Mouse (Mus musculus) layer of hippocampus, postnatal 10 days (tissue): Measurements from ENCODE around the gene Snx33. TPM values are rescaled to one million over a fixed set of nuclear protein-coding genes. Genes with fewer than 3 reads are reported as not detected.
"Not testable (repeated sequence)": the region's sequence is repeated elsewhere in the genome, so short reads cannot be mapped to it uniquely, and the experiment has no call there.

Source experiments
- DNase-seq, 2 experiments: peaks; one replicate each; pipeline ENCODE4 v3.0.0; 2021; ENCODE audit warnings: low spot score in 2 of 2
- long read RNA-seq: library from polyadenylated mRNA; stranded (forward); transcript quantifications from one replicate; pipeline ENCODE4 v2.0.0, GENCODE M21; 2023
- total RNA-seq, 2 experiments: library from RNA; stranded (reverse); gene quantifications; 2 replicates each; pipeline ENCODE4 v1.2.3; 2021

Snx33 gene
- total RNA-seq = 1 to 10 TPM; 4.8 to 5.3 TPM
- long read RNA-seq, full-length matches to known transcripts = 1 of 2 reads
- long read RNA-seq, partial matches to known transcripts = 1 of 2 reads
- long read RNA-seq, other reads (novel, unspliced or antisense) = 0 of 2 reads

GRCm38 (mm10) chr9:56928041-56928811 is at the start of gene Snx33:
Snx33 (minus strand) TSS chr9:56928371.
- DNase-seq = peak; percentile 89 to 91

- no peak for DNase-seq
These were observed 47.0 kb upstream of the Snx33 start for GRCm38 (mm10) chr9:56975199-56975598.

DNA sequence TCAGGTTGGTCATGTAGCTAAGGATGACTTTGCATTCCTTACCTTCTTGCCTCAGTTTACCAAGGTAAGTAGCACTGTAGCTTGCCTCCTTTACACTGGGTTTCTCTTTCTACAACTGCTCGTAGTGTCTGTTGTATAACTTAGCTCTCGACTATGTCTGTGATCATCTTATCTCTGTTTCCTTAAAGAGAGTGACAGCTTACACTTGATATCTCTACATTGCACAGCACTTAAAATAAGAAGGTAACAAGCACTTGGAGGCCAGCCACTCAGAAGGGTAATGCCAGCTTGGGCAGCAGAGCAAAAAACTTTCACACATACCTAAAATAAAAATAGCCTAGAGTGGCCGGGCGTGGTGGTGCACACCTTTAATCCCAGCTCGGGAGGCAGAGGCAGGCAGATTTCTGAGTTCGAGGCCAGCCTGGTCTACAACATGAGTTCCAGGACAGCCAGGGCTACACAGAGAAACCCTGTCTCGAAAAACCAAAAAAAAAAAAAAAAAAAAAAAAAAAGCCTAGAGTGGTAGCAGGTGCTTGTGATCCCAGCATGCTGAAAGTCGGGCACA is 45.9 kb upstream of the Snx33 start:
- no peak for DNase-seq

GRCm38 (mm10) chr9:56970158-56970557 is 42.0 kb upstream of the Snx33 start:
- no peak for DNase-seq

DNA sequence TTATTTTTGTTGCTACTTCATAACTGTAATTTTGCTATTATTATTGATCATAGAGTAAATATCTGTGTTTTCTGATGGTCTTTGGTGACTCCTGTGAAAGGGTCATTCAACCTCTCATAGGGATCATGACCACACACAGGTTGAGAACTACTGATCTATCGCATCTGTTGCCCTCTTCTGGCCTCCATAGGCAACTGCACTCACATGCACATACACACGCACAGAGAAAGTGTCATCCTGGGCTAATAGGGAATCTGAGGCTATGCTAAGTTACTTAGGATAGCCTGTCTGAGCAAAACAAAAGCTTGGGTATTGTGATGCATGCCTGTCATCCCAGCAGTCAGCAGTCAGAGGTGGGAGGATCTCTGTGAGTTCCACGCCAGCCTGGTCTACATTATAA is 33.4 kb upstream of the Snx33 start:
- DNase-seq = no peak

DNA sequence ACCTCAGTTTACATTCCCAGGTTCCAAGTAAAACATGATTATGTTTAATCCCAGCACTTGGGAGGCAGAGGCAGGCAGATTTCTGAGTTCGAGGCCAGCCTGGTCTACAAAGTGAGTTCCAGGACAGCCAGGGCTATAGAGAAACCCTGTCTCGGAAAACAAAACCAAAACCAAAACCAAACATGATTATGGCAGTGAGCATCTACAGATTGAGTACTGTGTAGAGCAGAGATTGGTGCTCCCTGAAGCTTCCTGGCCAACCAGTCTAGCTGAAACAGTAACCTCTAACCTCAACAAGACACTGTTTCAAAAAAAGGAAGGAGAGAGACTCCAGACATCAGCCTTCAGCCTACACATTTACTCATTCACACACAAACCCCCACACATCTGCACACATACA is 30.5 kb upstream of the Snx33 start:
- DNase-seq = no peak

DNA sequence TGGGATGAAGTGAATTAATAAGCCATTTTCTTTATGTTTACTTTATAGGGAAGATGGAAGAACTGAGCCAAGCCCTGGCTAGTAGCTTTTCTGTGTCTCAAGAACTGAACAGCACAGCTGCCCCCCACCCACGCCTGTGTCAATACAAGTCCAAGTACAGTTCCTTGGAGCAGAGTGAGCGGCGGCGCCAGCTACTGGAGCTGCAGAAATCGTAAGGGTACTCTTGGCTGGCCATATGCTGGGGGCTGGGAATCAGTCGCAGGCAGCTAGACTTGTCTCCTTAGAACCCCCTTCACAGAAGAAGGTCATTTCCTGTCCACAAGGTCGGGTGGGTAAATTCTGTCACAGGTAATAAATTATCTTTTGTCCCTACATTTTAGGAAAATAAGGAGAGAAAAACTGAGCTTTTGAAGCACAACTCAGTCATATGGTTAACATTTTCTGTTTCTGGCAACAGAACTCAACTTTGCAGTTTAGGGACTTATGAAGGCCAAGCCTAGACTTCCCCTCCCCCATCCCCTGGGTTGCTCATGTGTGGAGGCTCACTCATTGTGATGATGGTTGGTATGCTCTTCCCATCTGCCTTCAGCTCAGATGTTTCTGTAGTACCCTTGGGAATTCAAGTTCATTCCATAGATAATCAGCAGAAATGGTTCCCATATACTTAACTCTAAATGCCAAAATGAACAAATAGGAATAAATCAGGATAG is 28.9 kb upstream of the Snx33 start:
- no peak for DNase-seq

DNA sequence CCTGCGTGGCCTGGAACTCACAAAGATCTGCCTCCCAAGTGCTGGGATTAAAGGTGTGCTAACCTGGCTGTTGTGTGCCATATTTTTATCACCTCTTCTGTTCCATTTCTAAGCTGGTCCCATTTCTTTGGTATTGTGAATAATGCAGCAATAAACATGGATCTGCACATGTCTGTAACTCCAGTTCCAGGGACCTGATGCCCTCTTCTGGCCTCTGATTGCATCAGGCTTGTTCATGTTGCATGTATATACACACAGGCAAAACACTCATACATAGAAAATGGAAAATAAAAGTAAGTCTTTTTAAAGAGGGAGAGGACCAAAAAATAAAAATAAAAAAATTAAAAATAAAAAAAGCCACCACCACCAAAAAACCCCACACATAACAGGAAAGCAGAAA is 25.4 kb upstream of the Snx33 start:
- no peak for DNase-seq

DNA sequence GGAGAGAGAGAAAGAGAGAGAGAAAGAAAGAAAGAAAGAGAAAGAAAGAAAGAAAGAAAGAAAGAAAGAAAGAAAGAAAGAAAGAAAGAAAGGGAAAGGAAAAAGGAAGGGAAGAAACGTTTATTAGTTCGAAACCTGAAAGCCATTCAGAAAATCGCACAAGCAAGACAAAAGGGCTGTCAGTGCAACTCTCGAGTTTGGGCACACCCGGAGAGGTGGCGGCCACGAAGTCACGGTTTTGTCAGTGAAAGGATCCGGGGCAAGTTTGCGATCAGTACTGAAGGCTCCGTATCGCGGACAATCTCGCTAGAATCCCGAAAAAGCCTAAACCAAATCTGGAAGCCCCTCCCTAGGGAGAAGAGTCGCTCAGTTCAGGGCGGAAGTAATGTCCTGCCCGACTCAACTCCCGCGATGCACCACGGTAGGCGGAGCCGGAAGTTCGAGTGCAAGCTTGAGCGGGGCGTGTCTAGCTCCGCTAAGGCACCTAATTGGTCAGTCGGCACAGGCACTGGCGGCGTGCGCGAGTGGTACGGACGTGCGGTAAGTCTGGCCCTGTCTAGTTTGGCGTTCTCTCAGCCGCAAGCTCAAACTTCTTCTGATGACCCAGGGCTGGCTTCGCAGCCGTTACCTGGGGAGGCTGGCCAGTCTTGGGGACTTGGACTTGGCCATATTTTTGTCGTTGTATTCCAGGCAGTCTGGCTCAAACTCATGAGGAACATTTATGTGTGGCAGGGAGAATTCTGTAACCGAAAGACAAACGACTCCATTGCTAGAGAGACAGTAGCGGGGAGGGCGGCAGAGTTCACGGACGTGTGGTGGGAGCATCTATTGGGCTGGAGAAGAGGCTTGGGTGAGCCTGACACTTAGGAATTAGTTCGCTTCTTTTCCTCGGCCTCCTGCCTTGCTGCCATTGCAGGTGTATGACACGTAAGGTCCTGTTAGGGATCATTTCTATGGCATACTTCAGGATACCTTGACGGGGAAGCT is 22.5 kb upstream of the Snx33 start, which contains the start of gene Snupn:
Snupn (plus strand) TSS at position 465 of the 987 bp plus-strand sequence.
- DNase-seq = peak; percentile 91 to 95

DNA sequence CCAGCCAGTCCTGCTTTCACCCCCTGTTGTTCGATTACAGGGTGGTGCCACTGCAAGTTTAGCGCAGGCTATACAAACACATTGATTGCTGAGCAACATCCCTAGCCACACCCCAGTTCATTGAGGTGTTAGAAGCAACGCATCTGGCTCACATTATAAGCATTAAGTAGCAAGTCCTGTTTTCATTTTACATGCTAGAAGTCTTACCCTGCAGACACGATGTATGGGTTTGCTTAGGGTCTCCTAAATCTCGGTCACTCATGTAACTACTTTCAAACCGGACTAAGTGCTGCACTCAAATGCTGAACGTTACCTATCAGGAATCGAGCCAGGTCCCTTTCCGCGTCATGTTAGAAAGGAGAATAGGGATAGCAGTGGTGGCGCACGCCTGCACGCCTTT is 21.6 kb upstream of the Snx33 start:
- DNase-seq = no peak

GRCm38 (mm10) chr9:56948699-56949098 is 20.5 kb upstream of the Snx33 start:
- DNase-seq = not testable (repeated sequence)

- DNase-seq = peak; percentile 46 to 54
These were observed 19.3 kb upstream of the Snx33 start for GRCm38 (mm10) chr9:56947481-56947880.

DNA sequence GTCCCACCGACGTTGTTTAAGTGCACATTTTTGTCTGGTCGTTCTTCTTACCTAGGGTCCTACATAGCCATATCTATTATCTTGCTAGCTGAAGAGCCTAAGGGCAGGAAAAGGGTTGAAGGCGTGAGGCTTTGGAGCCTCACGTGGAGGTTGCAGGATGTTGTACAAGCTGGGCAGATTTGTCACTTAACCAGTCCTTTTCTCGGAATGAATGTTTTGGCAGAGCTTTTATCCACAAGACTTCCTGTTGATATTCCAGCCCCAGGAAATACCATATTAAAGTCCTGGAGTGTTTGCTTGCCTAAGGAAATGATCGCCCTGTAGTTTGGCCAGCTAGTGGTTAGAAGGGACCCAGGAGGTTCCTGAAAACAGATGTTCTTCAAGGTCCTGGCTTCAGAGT is 10.2 kb upstream of the Snx33 start:
- no peak for DNase-seq

- peak; percentile 83 to 88 for DNase-seq
These were observed 9.3 kb upstream of the Snx33 start, which contains the start of gene Imp3 for GRCm38 (mm10) chr9:56937223-56938160. Imp3 (plus strand) TSS chr9:56937475.

GRCm38 (mm10) chr9:56936861-56937222 is 8.7 kb upstream of the Snx33 start:
- no peak for DNase-seq

DNA sequence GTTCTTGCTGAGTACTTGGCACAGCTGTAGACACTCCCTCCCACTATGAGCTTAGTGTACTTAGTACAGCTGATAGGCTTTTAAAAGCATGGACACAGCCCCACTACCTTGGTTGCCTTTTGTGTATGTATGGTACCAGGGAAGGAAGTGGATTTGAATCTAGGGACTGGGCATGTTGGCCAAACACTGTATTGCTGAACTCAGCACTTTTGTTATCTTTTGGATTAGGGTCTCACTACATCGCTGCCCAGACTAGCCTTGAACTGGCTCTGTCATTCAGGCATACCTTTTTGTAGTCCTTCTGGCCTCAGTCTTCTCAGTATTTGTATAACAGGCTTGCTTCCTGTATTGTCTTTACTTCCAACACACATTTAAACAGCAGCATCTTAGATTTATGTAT is 2.4 kb upstream of the Snx33 start:
- no peak for DNase-seq

GRCm38 (mm10) chr9:56929496-56929895 is 1.3 kb upstream of the Snx33 start:
- DNase-seq = no peak

- DNase-seq = peak in 1 of 2 experiments; percentile 29
These were observed 769 bp downstream of the Snx33 start for GRCm38 (mm10) chr9:56927191-56928012.

DNA sequence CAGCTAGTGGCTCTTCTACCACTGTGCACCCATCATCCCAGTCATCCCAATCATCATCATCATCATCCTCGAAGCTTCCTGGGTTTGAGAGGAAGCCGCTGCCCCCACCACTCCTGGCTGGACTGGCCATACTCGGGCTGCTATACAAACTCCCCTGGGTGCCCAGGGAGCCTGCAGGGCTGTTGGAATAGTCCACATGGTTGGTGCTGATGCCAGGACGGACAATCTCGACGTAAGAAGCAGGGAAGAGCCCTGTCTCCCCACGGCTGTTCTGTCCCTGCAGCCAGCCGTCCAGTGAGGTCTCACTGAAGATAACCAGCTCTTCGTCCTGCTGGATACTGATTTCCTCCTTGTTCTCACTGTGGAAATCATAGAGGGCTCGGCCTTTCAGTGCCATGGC is 1.8 kb downstream of the Snx33 start:
- no peak for DNase-seq
